Mouse (Mus musculus): ENCODE measurements around the gene Fmnl3. TPM values are rescaled to one million over a fixed set of nuclear protein-coding genes. Genes with fewer than 3 reads are reported as not detected.

Gene Fmnl3
- total and polyA plus RNA-seq, 2 experiments from 2014 or later = 8.2 to 15.2 TPM

DNA sequence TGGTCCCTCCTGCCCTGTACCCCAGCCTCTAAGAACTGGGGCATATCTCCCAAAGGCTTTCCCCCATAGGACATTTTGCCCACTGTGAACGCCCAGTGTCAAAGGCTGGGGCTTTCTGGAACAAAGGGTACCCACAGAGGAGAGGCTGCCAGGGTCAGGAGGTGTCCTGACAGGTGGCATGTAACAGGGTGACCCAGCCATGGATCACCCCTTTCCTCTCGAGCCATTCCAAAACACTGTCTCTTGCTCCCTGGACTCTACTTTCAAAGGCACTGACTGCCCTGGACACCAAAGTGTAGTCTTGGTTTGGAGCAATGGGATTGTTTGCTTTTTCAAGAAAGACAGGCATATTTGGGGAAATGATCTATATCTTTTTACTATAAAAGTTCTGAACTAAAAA is 40.0 kb downstream of the Fmnl3 start:
- no peaks in the 10 kb centered on the region for H3K27me3 ChIP-seq (ENCODE audit: insufficient read depth, low read length)
- DNase-seq (ENCODE audit: low spot score) (no peak), ATAC-seq (no peak)
- H3K9me3 ChIP-seq (ENCODE audit: low read length) = no peaks in the 10 kb centered on the region
- no peak overlapping the region for H3K4me3 ChIP-seq (ENCODE audit: low read length)
- no peak overlapping the region for H3K4me2 ChIP-seq (ENCODE audit: low read depth, low read length)
- H3K27ac ChIP-seq = no peak overlapping the region
- no peak for TF ChIP-seq CTCF (IDR thresholded peaks at IDR 0.05; ENCODE audit: low read depth)
- no peak overlapping the region for H3K9ac ChIP-seq (replicated peaks; ENCODE audit: low read length)
- H3K36me3 ChIP-seq (ENCODE audit: insufficient read depth, low read length) = peaks cover 11% of the 10 kb centered on the region; the same call in 1 of the 2 replicates
- peaks cover 9% of the 10 kb centered on the region; the same call in 1 of the 2 replicates for H3K4me1 ChIP-seq (ENCODE audit: insufficient read depth, low read length)
- 62% methylated on average over 2 of the region's 2 CpGs for WGBS

DNA sequence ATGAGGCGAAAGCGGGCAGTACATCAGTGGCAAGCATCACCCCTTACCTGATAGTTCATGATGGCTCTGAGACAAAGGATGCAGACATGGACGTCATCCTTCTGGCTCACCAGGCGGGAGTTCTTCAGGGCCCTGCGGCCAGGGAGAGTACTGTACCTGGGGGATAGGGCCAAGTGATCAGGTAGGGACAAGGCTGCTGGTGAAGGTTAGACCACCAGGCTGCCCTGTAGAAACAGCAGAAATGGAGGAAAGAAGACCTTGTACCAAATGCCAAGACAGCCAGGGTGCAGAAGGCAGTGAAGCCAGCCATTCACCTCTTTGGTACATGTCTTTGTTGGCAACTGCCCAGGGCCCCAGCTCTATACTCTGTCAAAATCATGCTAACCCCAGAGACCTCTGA is 42.3 kb downstream of the Fmnl3 start:
- Histone ChIP-seq H3K4me2 (ENCODE audit: low read depth, low read length) (no peak overlapping the region), H3K9me3 (ENCODE audit: low read length) (no peaks in the 10 kb centered on the region), H3K36me3 (ENCODE audit: insufficient read depth, low read length) (peaks cover 19% of the 10 kb centered on the region; the same call in 1 of the 2 replicates), H3K9ac (replicated peaks; ENCODE audit: low read length) (no peak overlapping the region), H3K4me3 (ENCODE audit: low read length) (no peak overlapping the region), H3K27me3 (ENCODE audit: insufficient read depth, low read length) (no peaks in the 10 kb centered on the region), H3K27ac (no peak overlapping the region), H3K4me1 (ENCODE audit: insufficient read depth, low read length) (no peaks in the 10 kb centered on the region)
- WGBS = 95% methylated on average over 5 of the region's 5 CpGs
- DNase-seq (ENCODE audit: low spot score) (no peak), ATAC-seq (no peak)
- TF ChIP-seq CTCF (IDR thresholded peaks at IDR 0.05; ENCODE audit: low read depth) = no peak

GRCm38 (mm10) chr15:99326959-99327358 is 43.3 kb downstream of the Fmnl3 start:
- Histone ChIP-seq H3K9ac (replicated peaks; ENCODE audit: low read length) (no peak overlapping the region), H3K4me1 (ENCODE audit: insufficient read depth, low read length) (no peaks in the 10 kb centered on the region), H3K27me3 (ENCODE audit: insufficient read depth, low read length) (no peaks in the 10 kb centered on the region), H3K9me3 (ENCODE audit: low read length) (no peaks in the 10 kb centered on the region), H3K27ac (no peak overlapping the region), H3K4me2 (ENCODE audit: low read depth, low read length) (no peak overlapping the region), H3K36me3 (ENCODE audit: insufficient read depth, low read length) (peaks cover 24% of the 10 kb centered on the region; the same call in 1 of the 2 replicates), H3K4me3 (ENCODE audit: low read length) (no peak overlapping the region)
- ATAC-seq (no peak), DNase-seq (ENCODE audit: low spot score) (peak; percentile 55)
- peak; percentile 69 for TF ChIP-seq CTCF (IDR thresholded peaks at IDR 0.05; ENCODE audit: low read depth)
- WGBS = 75% methylated on average over 1 of the region's 1 CpGs

- no peak for ATAC-seq
- Histone ChIP-seq H3K27ac (no peak overlapping the region), H3K27me3 (ENCODE audit: insufficient read depth, low read length) (no peaks in the 10 kb centered on the region), H3K36me3 (ENCODE audit: insufficient read depth, low read length) (peaks cover 30% of the 10 kb centered on the region; the same call in 1 of the 2 replicates), H3K4me2 (ENCODE audit: low read depth, low read length) (no peak overlapping the region), H3K4me3 (ENCODE audit: low read length) (no peak overlapping the region), H3K9ac (replicated peaks; ENCODE audit: low read length) (no peak overlapping the region), H3K4me1 (ENCODE audit: insufficient read depth, low read length) (no peaks in the 10 kb centered on the region), H3K9me3 (ENCODE audit: low read length) (no peaks in the 10 kb centered on the region)
- TF ChIP-seq CTCF (IDR thresholded peaks at IDR 0.05; ENCODE audit: low read depth) = no peak
- 38% methylated on average over 2 of the region's 2 CpGs for WGBS
- no peak for DNase-seq (ENCODE audit: low spot score)
Measured at GRCm38 (mm10) chr15:99326407-99326806, 43.9 kb downstream of the Fmnl3 start.

GRCm38 (mm10) chr15:99325598-99325997 is 44.7 kb downstream of the Fmnl3 start:
- H3K4me1 ChIP-seq (ENCODE audit: insufficient read depth, low read length) = no peaks in the 10 kb centered on the region
- no peak overlapping the region for H3K27ac ChIP-seq
- H3K36me3 ChIP-seq (ENCODE audit: insufficient read depth, low read length) = peaks cover 33% of the 10 kb centered on the region; the same call in 1 of the 2 replicates
- no peak overlapping the region for H3K4me3 ChIP-seq (ENCODE audit: low read length)
- ATAC-seq = no peak
- H3K9me3 ChIP-seq (ENCODE audit: low read length) = no peaks in the 10 kb centered on the region
- no peak for TF ChIP-seq CTCF (IDR thresholded peaks at IDR 0.05; ENCODE audit: low read depth)
- 90% methylated on average over 6 of the region's 6 CpGs for WGBS
- DNase-seq (ENCODE audit: low spot score) = no peak
- no peak overlapping the region for H3K4me2 ChIP-seq (ENCODE audit: low read depth, low read length)
- H3K9ac ChIP-seq (replicated peaks; ENCODE audit: low read length) = no peak overlapping the region
- no peaks in the 10 kb centered on the region for H3K27me3 ChIP-seq (ENCODE audit: insufficient read depth, low read length)

DNA sequence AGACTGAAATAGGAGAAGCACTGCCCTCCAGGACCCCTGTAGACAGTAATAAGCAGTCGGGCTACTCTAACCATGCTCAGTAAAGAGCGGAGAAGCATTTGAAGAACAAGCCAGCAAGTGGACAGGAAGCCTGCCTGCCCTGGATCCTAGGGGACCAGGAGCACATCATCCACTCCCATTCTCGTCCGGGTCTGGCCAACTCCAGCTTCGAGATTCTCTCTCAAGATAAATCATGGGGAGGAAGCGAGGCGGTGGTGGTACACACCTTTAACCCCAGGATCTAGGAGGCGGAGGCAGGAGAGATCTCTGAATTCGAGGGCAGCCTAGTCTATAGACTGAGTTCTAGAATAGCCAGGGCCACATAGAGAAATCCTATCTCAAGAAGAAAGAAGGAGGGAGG is 46.1 kb downstream of the Fmnl3 start:
- H3K36me3 ChIP-seq (ENCODE audit: insufficient read depth, low read length) = peaks cover 41% of the 10 kb centered on the region; the same call in 1 of the 2 replicates
- no peak for ATAC-seq
- H3K9ac ChIP-seq (replicated peaks; ENCODE audit: low read length) = no peak overlapping the region
- no peak overlapping the region for H3K4me3 ChIP-seq (ENCODE audit: low read length)
- TF ChIP-seq CTCF (IDR thresholded peaks at IDR 0.05; ENCODE audit: low read depth) = no peak
- H3K4me1 ChIP-seq (ENCODE audit: insufficient read depth, low read length) = no peaks in the 10 kb centered on the region
- no peaks in the 10 kb centered on the region for H3K9me3 ChIP-seq (ENCODE audit: low read length)
- no peak overlapping the region for H3K27ac ChIP-seq
- no peak for DNase-seq (ENCODE audit: low spot score)
- H3K4me2 ChIP-seq (ENCODE audit: low read depth, low read length) = no peak overlapping the region
- 85% methylated on average over 9 of the region's 9 CpGs for WGBS
- H3K27me3 ChIP-seq (ENCODE audit: insufficient read depth, low read length) = no peaks in the 10 kb centered on the region

DNA sequence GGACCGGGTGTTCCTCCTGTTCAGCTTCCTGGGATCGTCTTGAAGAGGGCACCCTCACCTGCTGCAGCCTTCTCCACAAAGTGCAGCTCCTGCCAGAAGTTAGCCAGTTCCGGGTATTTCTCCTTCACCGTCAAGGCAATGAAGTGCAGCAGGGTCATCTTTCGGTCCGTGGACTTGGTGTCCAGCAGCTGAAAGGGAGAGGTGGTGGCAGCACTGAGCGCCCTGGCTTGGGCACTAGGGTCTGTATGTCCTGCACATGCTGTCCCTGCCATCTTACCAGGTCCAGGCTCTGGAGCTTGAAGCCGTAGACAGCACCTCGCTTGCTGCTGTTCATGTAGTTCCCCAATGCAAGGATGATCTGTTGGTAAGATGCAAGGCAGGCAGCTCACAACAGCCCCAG is 49.3 kb downstream of the Fmnl3 start:
- WGBS = 84% methylated on average over 9 of the region's 9 CpGs
- no peak overlapping the region for H3K4me2 ChIP-seq (ENCODE audit: low read depth, low read length)
- H3K4me3 ChIP-seq (ENCODE audit: low read length) = no peak overlapping the region
- H3K27ac ChIP-seq = no peak overlapping the region
- H3K4me1 ChIP-seq (ENCODE audit: insufficient read depth, low read length) = no peaks in the 10 kb centered on the region
- no peak; the same call in 1 of the 2 replicates for TF ChIP-seq CTCF (IDR thresholded peaks at IDR 0.05; ENCODE audit: low read depth)
- no peaks in the 10 kb centered on the region for H3K27me3 ChIP-seq (ENCODE audit: insufficient read depth, low read length)
- H3K9me3 ChIP-seq (ENCODE audit: low read length) = no peaks in the 10 kb centered on the region
- H3K9ac ChIP-seq (replicated peaks; ENCODE audit: low read length) = no peak overlapping the region
- DNase-seq (ENCODE audit: low spot score) = no peak
- peaks cover 62% of the 10 kb centered on the region for H3K36me3 ChIP-seq (ENCODE audit: insufficient read depth, low read length)
- ATAC-seq = no peak

Measured in hindbrain, postnatal 0 days (tissue).